Mouse (Mus musculus) stomach, embryonic 15.5 days (tissue): ENCODE results near the gene Vmn2r50. TPM values are rescaled to one million over a fixed set of nuclear protein-coding genes. Genes with fewer than 3 reads are reported as not detected.
"Not testable (repeated sequence)": the region's sequence is repeated elsewhere in the genome, so short reads cannot be mapped to it uniquely, and the experiment has no call there.

Source experiments
- ATAC-seq: fragments of 200-750 bp; cut with Nextera tagmentation; 2 replicates; pipeline ENCODE4 v1.8.0; 2017; ENCODE audit warnings: low read depth, moderate number of reproducible peaks, moderate TSS enrichment; ENCODE audit not compliant: insufficient read depth, low FRiP score
- H3K27ac ChIP-seq: fragments of 300-500 bp; sonication (generic); 2 replicates; pipeline ENCODE4 v1.5.1; 2015; ENCODE audit warnings: mild to moderate bottlenecking, inconsistent platforms
- H3K27me3 ChIP-seq: fragments of 300-500 bp; sonication (generic); replicated peaks from 2 replicates; pipeline ENCODE4 v1.6.1; 2015; ENCODE audit warnings: inconsistent platforms
- H3K36me3 ChIP-seq: fragments of 300-500 bp; sonication (generic); 2 replicates; pipeline ENCODE4 v1.6.1; 2015; ENCODE audit warnings: inconsistent platforms
- H3K4me1 ChIP-seq: fragments of 300-500 bp; sonication (generic); 2 replicates; pipeline ENCODE4 v1.6.1; 2015; ENCODE audit warnings: inconsistent platforms
- H3K4me2 ChIP-seq: fragments of 300-500 bp; sonication (generic); 2 replicates; pipeline ENCODE4 v1.6.1; 2015; ENCODE audit warnings: mild to moderate bottlenecking, inconsistent platforms
- H3K4me3 ChIP-seq: fragments of 300-500 bp; sonication (generic); replicated peaks from 2 replicates; pipeline ENCODE4 v1.5.1; 2015; ENCODE audit warnings: inconsistent platforms
- H3K9ac ChIP-seq: fragments of 300-500 bp; sonication (generic); 2 replicates; pipeline ENCODE4 v1.6.1; 2015; ENCODE audit warnings: inconsistent platforms
- H3K9me3 ChIP-seq: fragments of 300-500 bp; sonication (generic); 2 replicates; pipeline ENCODE4 v1.6.1; 2016; ENCODE audit warnings: inconsistent platforms
- WGBS: fragments of 180-500 bp; shearing (Covaris S2); methylation state at CpG from one replicate; pipeline ENCODE4 v1.1.7; 2015; 5-methylcytosine and 5-hydroxymethylcytosine counted together
- polyA plus RNA-seq: library from polyadenylated mRNA; unstranded; fragments of >200 nt; fragmentation: Nextera tagmentation; extraction: Ambion mirVana; gene quantifications from 2 replicates; pipeline ENCODE4 v1.2.1, GENCODE M21; 2015

Vmn2r50 gene
- polyA plus RNA-seq, result not detected in 2 replicates

DNA sequence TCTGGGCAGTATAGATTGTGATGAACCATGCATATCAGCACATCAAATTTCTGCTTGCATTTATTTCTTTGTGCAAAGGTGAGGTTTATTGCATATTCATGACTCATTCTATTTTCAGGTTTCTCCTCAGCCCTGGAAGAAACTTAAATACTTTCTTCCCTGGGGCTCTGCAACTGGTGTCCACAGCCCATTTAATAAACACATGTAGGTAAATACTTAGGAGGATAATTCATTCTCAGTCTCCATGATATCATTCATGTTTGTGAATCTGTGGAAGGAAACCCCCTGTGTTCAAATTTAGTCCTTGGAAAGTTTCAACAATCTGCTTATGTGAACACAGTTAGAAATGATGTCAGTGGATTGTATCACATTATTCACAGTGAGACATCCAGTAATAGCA lies at the start of gene Vmn2r50:
Gene Vmn2r50, minus strand, starts transcription at position 101 of the 400 bp plus-strand sequence.
- not testable (repeated sequence) for H3K9ac ChIP-seq, ATAC-seq, H3K36me3 ChIP-seq, H3K27me3 ChIP-seq, H3K9me3 ChIP-seq, H3K4me1 ChIP-seq, H3K4me2 ChIP-seq, H3K27ac ChIP-seq, H3K4me3 ChIP-seq

- not testable (repeated sequence) for H3K27me3 ChIP-seq, H3K9me3 ChIP-seq, H3K36me3 ChIP-seq, H3K4me1 ChIP-seq, H3K27ac ChIP-seq, H3K4me3 ChIP-seq, ATAC-seq, H3K4me2 ChIP-seq, H3K9ac ChIP-seq
- 75% methylated on average over 2 of the region's 2 CpGs for WGBS
Measured at GRCm38 (mm10) chr7:9992157-9992556, 60.9 kb downstream of the Vmn2r50 start, which contains the start of gene Vmn2r49. Vmn2r49 (minus strand) TSS chr7:9992257.

Other genes with a start within 250 kb of the Vmn2r50 start
- not detected in 2 replicates for gene Vmn2r47, start 212.0 kb downstream of the Vmn2r50 start, polyA plus RNA-seq
- gene Vmn2r48, start 99.7 kb downstream of the Vmn2r50 start, polyA plus RNA-seq, result not detected in 2 replicates
- not detected in 2 replicates for gene Vmn2r49, start 61.0 kb downstream of the Vmn2r50 start, polyA plus RNA-seq
- not detected in 2 replicates for gene Vmn2r51, start 52.4 kb upstream of the Vmn2r50 start, polyA plus RNA-seq
- not detected in 2 replicates for gene Vmn2r52, start 123.3 kb upstream of the Vmn2r50 start, polyA plus RNA-seq
- gene Vmn1r66, start 224.7 kb upstream of the Vmn2r50 start, polyA plus RNA-seq, result not detected in 2 replicates